Mouse (Mus musculus) ES-Bruce4 (cell line): ENCODE data around the gene Zfp952.

Experiments
- CTCF ChIP-seq: IDR thresholded peaks from one replicate; pipeline ENCODE4 v1.8.1; 2011; ENCODE audit warnings: low read depth, low read length
- POLR2A ChIP-seq: IDR thresholded peaks from one replicate; pipeline ENCODE4 v1.8.1; 2011; ENCODE audit warnings: low read length; ENCODE audit not compliant: insufficient read depth

DNA sequence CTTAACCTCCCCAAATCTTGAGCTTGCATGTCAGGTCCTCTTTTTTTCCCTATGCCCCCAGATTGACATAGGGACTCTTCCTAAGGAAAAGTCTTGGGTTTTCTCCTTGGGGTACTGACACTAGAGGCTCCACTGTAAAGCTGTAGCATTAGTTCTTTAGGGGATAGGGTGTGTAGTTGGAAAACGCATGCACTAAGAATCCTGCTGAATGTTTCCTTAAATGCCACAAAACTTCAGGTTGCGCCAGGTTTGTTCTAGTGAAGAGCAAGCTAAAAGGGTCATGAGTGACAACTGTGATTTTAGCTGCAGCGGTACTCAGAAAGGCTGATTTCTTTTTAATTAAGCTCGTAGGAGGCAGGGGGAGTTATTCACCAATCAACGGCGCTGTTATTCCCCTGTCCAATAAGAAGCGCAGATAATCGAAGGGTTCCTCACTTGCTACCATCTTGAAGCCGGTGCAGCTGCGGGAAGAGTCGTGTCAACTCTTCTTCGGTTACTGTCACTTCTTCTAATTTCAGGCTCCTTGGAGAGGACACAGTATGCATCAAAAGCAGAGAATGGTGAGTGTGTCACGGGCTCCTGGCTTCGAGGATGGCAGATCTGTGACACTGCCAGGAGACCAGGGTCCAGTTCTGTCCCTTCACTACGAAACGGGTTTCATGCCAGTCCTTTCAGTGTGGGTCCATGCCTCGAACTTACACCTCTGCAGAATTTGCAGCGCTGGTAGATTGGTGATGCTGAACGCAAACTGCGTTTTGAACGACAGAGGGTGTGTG is at the start of gene Zfp952:
- TF ChIP-seq CTCF (no peak), POLR2A (no peak)
